Mouse (Mus musculus): ENCODE measurements at regions not wholly inside any gene's neighbourhood (a gene's known extent, or its start where the extent isn't known, plus 50 kb on each side); places are given as distances from the start of the nearest gene placed in this dataset.
A peak's percentile ranks its signal among the peaks of the same experiment; 100 is the strongest.

- ATAC-seq (ENCODE audit: low FRiP score) (no peak), DNase-seq (ENCODE audit: low spot score, missing footprints) (no peak)
- Histone ChIP-seq H3K9ac (ENCODE audit: low read length) (no peak overlapping the region), H3K36me3 (ENCODE audit: control insufficient read depth, insufficient read depth, low read length) (no peaks in the 10 kb centered on the region), H3K4me1 (ENCODE audit: control insufficient read depth, insufficient read depth, low read length) (no peaks in the 10 kb centered on the region), H3K27me3 (ENCODE audit: control insufficient read depth, insufficient read depth, low read length) (no peaks in the 10 kb centered on the region), H3K27ac (ENCODE audit: low read depth, low read length) (no peak overlapping the region), H3K4me2 (no peak overlapping the region), H3K9me3 (ENCODE audit: control insufficient read depth, low read length) (no peaks in the 10 kb centered on the region), H3K4me3 (ENCODE audit: low read depth, low read length) (no peak overlapping the region)
- 76% methylated on average over 1 of the region's 1 CpGs for WGBS
Measured at GRCm38 (mm10) chr2:134126988-134127387, 427.2 kb downstream of the Hao1 start.

- Histone ChIP-seq H3K27ac (ENCODE audit: low read depth, low read length) (no peak overlapping the region), H3K4me1 (ENCODE audit: control insufficient read depth, insufficient read depth, low read length) (no peaks in the 10 kb centered on the region), H3K36me3 (ENCODE audit: control insufficient read depth, insufficient read depth, low read length) (no peaks in the 10 kb centered on the region), H3K9me3 (ENCODE audit: control insufficient read depth, low read length) (no peaks in the 10 kb centered on the region), H3K4me2 (no peak overlapping the region), H3K9ac (ENCODE audit: low read length) (no peak overlapping the region), H3K27me3 (ENCODE audit: control insufficient read depth, insufficient read depth, low read length) (no peaks in the 10 kb centered on the region), H3K4me3 (ENCODE audit: low read depth, low read length) (no peak overlapping the region)
- no peak for ATAC-seq (ENCODE audit: low FRiP score)
- DNase-seq (ENCODE audit: low spot score, missing footprints) = no peak
Measured at GRCm38 (mm10) chr2:134107286-134107685, 446.9 kb downstream of the Hao1 start.

- Histone ChIP-seq H3K27ac (ENCODE audit: low read depth, low read length) (no peak overlapping the region), H3K9ac (ENCODE audit: low read length) (no peak overlapping the region), H3K9me3 (ENCODE audit: control insufficient read depth, low read length) (no peaks in the 10 kb centered on the region), H3K4me1 (ENCODE audit: control insufficient read depth, insufficient read depth, low read length) (no peaks in the 10 kb centered on the region), H3K4me3 (ENCODE audit: low read depth, low read length) (no peak overlapping the region), H3K27me3 (ENCODE audit: control insufficient read depth, insufficient read depth, low read length) (no peaks in the 10 kb centered on the region), H3K36me3 (ENCODE audit: control insufficient read depth, insufficient read depth, low read length) (no peaks in the 10 kb centered on the region), H3K4me2 (no peak overlapping the region)
- ATAC-seq (ENCODE audit: low FRiP score) (0 out of 2 replicates have a peak, but pooled peaks have one; percentile 30), DNase-seq (ENCODE audit: low spot score, missing footprints) (no peak)
- 77% methylated on average over 2 of the region's 2 CpGs for WGBS
Measured at GRCm38 (mm10) chr2:134088374-134088773, 465.8 kb downstream of the Hao1 start.

GRCm38 (mm10) chr2:134080148-134080547 lies 474.0 kb downstream of the Hao1 start:
- Histone ChIP-seq H3K27ac (ENCODE audit: low read depth, low read length) (no peak overlapping the region), H3K27me3 (ENCODE audit: control insufficient read depth, insufficient read depth, low read length) (no peaks in the 10 kb centered on the region), H3K36me3 (ENCODE audit: control insufficient read depth, insufficient read depth, low read length) (no peaks in the 10 kb centered on the region), H3K9ac (ENCODE audit: low read length) (no peak overlapping the region), H3K4me2 (no peak overlapping the region), H3K4me1 (ENCODE audit: control insufficient read depth, insufficient read depth, low read length) (no peaks in the 10 kb centered on the region), H3K4me3 (ENCODE audit: low read depth, low read length) (no peak overlapping the region), H3K9me3 (ENCODE audit: control insufficient read depth, low read length) (no peaks in the 10 kb centered on the region)
- WGBS = 88% methylated on average over 1 of the region's 1 CpGs
- no peak for ATAC-seq (ENCODE audit: low FRiP score)
- DNase-seq (ENCODE audit: low spot score, missing footprints) = no peak

- Histone ChIP-seq H3K4me1 (ENCODE audit: control insufficient read depth, insufficient read depth, low read length) (no peaks in the 10 kb centered on the region), H3K9me3 (ENCODE audit: control insufficient read depth, low read length) (no peaks in the 10 kb centered on the region), H3K4me3 (ENCODE audit: low read depth, low read length) (no peak overlapping the region), H3K4me2 (no peak overlapping the region), H3K9ac (ENCODE audit: low read length) (no peak overlapping the region), H3K27ac (ENCODE audit: low read depth, low read length) (no peak overlapping the region), H3K36me3 (ENCODE audit: control insufficient read depth, insufficient read depth, low read length) (no peaks in the 10 kb centered on the region), H3K27me3 (ENCODE audit: control insufficient read depth, insufficient read depth, low read length) (no peaks in the 10 kb centered on the region)
- 57% methylated on average over 1 of the region's 1 CpGs for WGBS
- DNase-seq (ENCODE audit: low spot score, missing footprints) (no peak), ATAC-seq (ENCODE audit: low FRiP score) (0 out of 2 replicates have a peak, but pooled peaks have one; percentile 27)
Measured at GRCm38 (mm10) chr2:134077953-134078352, 476.2 kb downstream of the Hao1 start.

- ATAC-seq (ENCODE audit: low FRiP score) (peak; percentile 89), DNase-seq (ENCODE audit: low spot score, missing footprints) (peak; percentile 85)
- H3K4me3 ChIP-seq (ENCODE audit: low read depth, low read length) = no peak overlapping the region
- no peaks in the 10 kb centered on the region for H3K36me3 ChIP-seq (ENCODE audit: control insufficient read depth, insufficient read depth, low read length)
- H3K27me3 ChIP-seq (ENCODE audit: control insufficient read depth, insufficient read depth, low read length) = no peaks in the 10 kb centered on the region
- no peaks in the 10 kb centered on the region for H3K4me1 ChIP-seq (ENCODE audit: control insufficient read depth, insufficient read depth, low read length)
- H3K4me2 ChIP-seq = no peak overlapping the region
- no peak overlapping the region for H3K27ac ChIP-seq (ENCODE audit: low read depth, low read length)
- H3K9ac ChIP-seq (ENCODE audit: low read length) = no peak overlapping the region
- no peaks in the 10 kb centered on the region for H3K9me3 ChIP-seq (ENCODE audit: control insufficient read depth, low read length)
- WGBS = 52% methylated on average over 8 of the region's 8 CpGs
Measured at GRCm38 (mm10) chr2:134067910-134068335, 486.2 kb downstream of the Hao1 start.

GRCm38 (mm10) chr2:134067404-134067803 lies 486.8 kb downstream of the Hao1 start:
- DNase-seq (ENCODE audit: low spot score, missing footprints) (no peak), ATAC-seq (ENCODE audit: low FRiP score) (no peak)
- Histone ChIP-seq H3K27me3 (ENCODE audit: control insufficient read depth, insufficient read depth, low read length) (no peaks in the 10 kb centered on the region), H3K4me3 (ENCODE audit: low read depth, low read length) (no peak overlapping the region), H3K4me1 (ENCODE audit: control insufficient read depth, insufficient read depth, low read length) (no peaks in the 10 kb centered on the region), H3K36me3 (ENCODE audit: control insufficient read depth, insufficient read depth, low read length) (no peaks in the 10 kb centered on the region), H3K9ac (ENCODE audit: low read length) (no peak overlapping the region), H3K9me3 (ENCODE audit: control insufficient read depth, low read length) (no peaks in the 10 kb centered on the region), H3K27ac (ENCODE audit: low read depth, low read length) (no peak overlapping the region), H3K4me2 (no peak overlapping the region)
- WGBS = 93% methylated on average over 1 of the region's 1 CpGs

GRCm38 (mm10) chr2:134059916-134060618 lies 494.1 kb downstream of the Hao1 start:
- Histone ChIP-seq H3K27me3 (ENCODE audit: control insufficient read depth, insufficient read depth, low read length) (no peaks in the 10 kb centered on the region), H3K4me1 (ENCODE audit: control insufficient read depth, insufficient read depth, low read length) (no peaks in the 10 kb centered on the region), H3K36me3 (ENCODE audit: control insufficient read depth, insufficient read depth, low read length) (no peaks in the 10 kb centered on the region), H3K4me3 (ENCODE audit: low read depth, low read length) (no peak overlapping the region), H3K9ac (ENCODE audit: low read length) (no peak overlapping the region), H3K27ac (ENCODE audit: low read depth, low read length) (no peak overlapping the region), H3K9me3 (ENCODE audit: control insufficient read depth, low read length) (no peaks in the 10 kb centered on the region), H3K4me2 (no peak overlapping the region)
- no peak for DNase-seq (ENCODE audit: low spot score, missing footprints)
- ATAC-seq (ENCODE audit: low FRiP score) = no peak
- 69% methylated on average over 2 of the region's 2 CpGs for WGBS

- Histone ChIP-seq H3K36me3 (ENCODE audit: control insufficient read depth, insufficient read depth, low read length) (no peaks in the 10 kb centered on the region), H3K9ac (ENCODE audit: low read length) (no peak overlapping the region), H3K4me1 (ENCODE audit: control insufficient read depth, insufficient read depth, low read length) (no peaks in the 10 kb centered on the region), H3K27me3 (ENCODE audit: control insufficient read depth, insufficient read depth, low read length) (no peaks in the 10 kb centered on the region), H3K27ac (ENCODE audit: low read depth, low read length) (no peak overlapping the region), H3K4me2 (no peak overlapping the region), H3K4me3 (ENCODE audit: low read depth, low read length) (no peak overlapping the region), H3K9me3 (ENCODE audit: control insufficient read depth, low read length) (no peaks in the 10 kb centered on the region)
- 47% methylated on average over 6 of the region's 6 CpGs for WGBS
- peak; percentile 80 for ATAC-seq (ENCODE audit: low FRiP score)
- peak; percentile 85 for DNase-seq (ENCODE audit: low spot score, missing footprints)
Measured at GRCm38 (mm10) chr2:134036359-134036874, 484.5 kb downstream of the Bmp2 start.
